Mouse (Mus musculus) C2C12 (cell line): Measurements from ENCODE around the gene Pigq.

Experiments
- CTCF ChIP-seq: IDR thresholded peaks from one replicate; pipeline ENCODE4 v1.5.1; 2011; ENCODE audit not compliant: control insufficient read depth, insufficient read depth, insufficient read length
- MAX ChIP-seq: IDR thresholded peaks from one replicate; pipeline ENCODE4 v1.6.1; 2011; ENCODE audit warnings: mild to moderate bottlenecking, control low read depth
- MYOD1 ChIP-seq: IDR thresholded peaks from one replicate; pipeline ENCODE4 v1.6.1; 2011; ENCODE audit warnings: low read depth; ENCODE audit not compliant: control insufficient read depth, insufficient read length
- USF1 ChIP-seq: IDR thresholded peaks from one replicate; pipeline ENCODE4 v1.6.1; 2011; ENCODE audit warnings: low read depth, mild to moderate bottlenecking, control low read depth, moderate library complexity

DNA sequence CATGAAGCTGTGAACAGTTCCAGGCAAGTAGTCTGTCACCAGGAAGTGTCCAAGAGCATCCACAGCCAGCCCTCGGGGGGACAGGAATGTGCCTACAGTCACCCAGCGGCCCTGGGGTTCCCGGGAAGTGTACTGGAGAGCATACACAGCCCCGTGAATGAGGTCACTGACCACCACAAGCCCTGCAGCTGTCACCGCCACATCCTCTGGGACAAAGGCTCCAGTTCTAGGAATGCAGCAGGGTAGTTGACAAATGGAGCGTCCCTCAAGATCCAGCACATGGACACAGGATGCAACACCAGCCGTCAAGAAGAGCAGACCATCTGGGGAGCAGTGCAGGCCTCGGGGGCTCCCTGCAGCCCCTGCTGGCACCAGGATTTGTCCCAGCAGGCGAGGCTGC, 967 bp downstream of the Pigq start:
- TF ChIP-seq CTCF (no peak), MYOD1 (peak; percentile 93), MAX (no peak), USF1 (no peak)
